Mouse (Mus musculus) cerebellum, postnatal 10 days (tissue): ENCODE data around the gene Thpo.

ENCODE experiments used
- DNase-seq, 2 experiments: peaks; one replicate each; pipeline ENCODE4 v3.0.0; 2021; ENCODE audit warnings: mixed read lengths in 2 of 2

The Thpo gene

GRCm38 (mm10) chr16:20723247-20723646 is 11.1 kb downstream of the Thpo start:
- DNase-seq: no peak

GRCm38 (mm10) chr16:20722736-20723135 is 11.6 kb downstream of the Thpo start:
- no peak for DNase-seq

GRCm38 (mm10) chr16:20721808-20722207 is 12.5 kb downstream of the Thpo start:
- DNase-seq: no peak

- no peak for DNase-seq
Observed at GRCm38 (mm10) chr16:20717978-20718670, 16.2 kb downstream of the Thpo start.

GRCm38 (mm10) chr16:20717181-20717977 is 16.9 kb downstream of the Thpo start, which contains the start of the genes Polr2h and Clcn2:
Gene Polr2h (plus strand): TSS chr16:20717665.
Gene Clcn2 (minus strand): TSS chr16:20717746.
- DNase-seq: peak; percentile 98

- DNase-seq: no peak
Observed at GRCm38 (mm10) chr16:20716841-20717180, 17.5 kb downstream of the Thpo start.

- peak; percentile 86 to 92 for DNase-seq
Observed at GRCm38 (mm10) chr16:20715976-20716840, 18.1 kb downstream of the Thpo start.

GRCm38 (mm10) chr16:20715566-20715965 is 18.7 kb downstream of the Thpo start:
- no peak for DNase-seq

- DNase-seq: no peak
Observed at GRCm38 (mm10) chr16:20715161-20715560, 19.1 kb downstream of the Thpo start.

GRCm38 (mm10) chr16:20714307-20715080 is 19.8 kb downstream of the Thpo start:
- peak; percentile 42 to 51 for DNase-seq

- peak in 1 of 2 experiments; percentile 21 for DNase-seq
Observed at GRCm38 (mm10) chr16:20712889-20713288, 21.4 kb downstream of the Thpo start.

GRCm38 (mm10) chr16:20712190-20712589 is 22.1 kb downstream of the Thpo start:
- DNase-seq: no peak

GRCm38 (mm10) chr16:20710810-20711209 is 23.5 kb downstream of the Thpo start:
- peak in 1 of 2 experiments; percentile 50 for DNase-seq

- DNase-seq: no peak
Observed at GRCm38 (mm10) chr16:20710370-20710769, 23.9 kb downstream of the Thpo start.

- DNase-seq: peak; percentile 82 to 84
Observed at GRCm38 (mm10) chr16:20708939-20709734, 25.2 kb downstream of the Thpo start.

GRCm38 (mm10) chr16:20708220-20708938 is 25.9 kb downstream of the Thpo start:
- no peak for DNase-seq

GRCm38 (mm10) chr16:20706407-20707055 is 27.8 kb downstream of the Thpo start:
- peak in 1 of 2 experiments; percentile 39 for DNase-seq

- DNase-seq: peak in 1 of 2 experiments; percentile 43
Observed at GRCm38 (mm10) chr16:20705786-20706185, 28.5 kb downstream of the Thpo start.

- no peak for DNase-seq
Observed at GRCm38 (mm10) chr16:20703699-20704400, 30.5 kb downstream of the Thpo start.
